Mouse (Mus musculus): ENCODE data around the gene Plcb1.

Gene Plcb1

DNA sequence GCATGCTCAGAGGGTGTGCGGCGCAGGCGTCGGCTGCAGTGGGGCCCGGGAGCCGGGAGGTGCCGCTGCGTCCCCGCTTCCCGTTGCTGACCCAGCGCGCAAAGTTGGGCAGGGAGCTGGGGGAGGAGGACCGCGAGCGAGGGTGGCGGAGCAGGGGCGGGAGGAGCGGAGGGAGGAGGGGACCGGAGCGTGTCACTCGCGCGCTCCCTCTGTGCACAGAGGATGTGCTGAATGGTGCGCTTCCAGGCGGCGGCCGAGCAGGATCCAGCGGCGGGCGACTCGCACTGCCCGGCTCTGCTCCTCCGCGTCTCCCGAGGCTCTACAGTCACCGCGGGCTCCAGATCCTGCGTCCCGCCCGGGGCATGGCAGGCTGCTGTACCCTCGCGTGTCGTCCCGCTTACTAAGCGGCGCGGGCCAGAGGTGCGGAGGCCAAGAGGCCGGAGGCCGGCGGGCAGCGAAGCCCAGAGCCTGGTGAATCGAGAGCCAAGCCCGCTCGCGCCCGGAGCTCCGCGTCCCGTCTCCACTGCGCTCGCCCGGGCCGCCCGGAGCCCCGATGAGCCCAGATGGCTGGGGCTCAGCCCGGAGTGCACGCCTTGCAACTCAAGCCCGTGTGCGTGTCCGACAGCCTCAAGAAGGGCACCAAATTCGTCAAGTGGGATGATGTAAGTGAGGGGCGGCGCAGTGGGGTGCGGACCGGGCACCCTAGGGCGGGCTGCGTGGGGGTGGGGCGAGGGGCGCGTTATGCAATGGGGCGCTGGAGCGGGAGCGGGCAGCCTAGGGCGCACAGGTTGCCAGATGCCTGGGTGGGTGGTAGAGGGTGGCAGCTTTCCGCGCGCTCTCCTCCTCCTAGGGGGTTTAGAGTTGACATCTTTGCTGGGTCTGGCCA, at the start of gene Plcb1:
Gene Plcb1, plus strand, starts transcription at position 98 of the 886 bp plus-strand sequence.
- peak; percentile 94 to 96 for DNase-seq

DNA sequence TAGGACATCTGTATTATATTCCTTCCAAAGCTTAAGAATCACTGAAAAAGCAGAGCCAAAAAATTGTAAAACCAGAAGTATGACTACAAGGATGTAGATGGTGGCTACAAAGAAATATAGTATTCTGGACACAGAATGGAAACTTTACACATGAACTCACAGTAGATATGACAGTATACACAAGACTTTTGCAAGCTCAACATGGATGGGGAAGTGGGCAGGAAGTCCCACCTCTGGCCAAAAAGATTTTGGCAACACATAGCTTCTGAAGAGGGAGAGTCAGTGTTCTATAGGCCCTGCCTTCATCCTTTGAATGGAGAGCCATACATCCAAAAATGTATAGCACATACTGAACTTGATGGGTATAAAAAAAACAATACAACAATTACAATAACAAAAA, 30.3 kb upstream of the Plcb1 start:
- no peak for DNase-seq

DNA sequence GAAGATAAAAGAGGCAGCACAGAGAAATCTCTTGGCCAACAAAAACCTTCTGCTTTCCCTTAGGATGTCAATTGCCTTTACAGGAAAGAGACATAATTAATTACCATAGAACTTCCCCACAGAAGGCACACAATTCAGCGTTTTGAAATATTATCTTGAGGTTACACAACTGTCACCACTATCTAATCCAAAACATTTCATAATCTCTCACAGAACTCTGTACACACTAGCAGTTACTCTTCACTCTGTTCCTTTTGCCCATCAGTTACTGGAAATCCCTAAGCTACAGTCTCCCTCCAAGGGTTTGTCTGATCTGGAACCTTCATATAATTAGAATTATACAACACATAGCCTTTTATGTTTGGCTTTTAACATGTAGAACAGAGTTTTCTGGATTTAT, 29.8 kb upstream of the Plcb1 start:
- no peak for DNase-seq

DNA sequence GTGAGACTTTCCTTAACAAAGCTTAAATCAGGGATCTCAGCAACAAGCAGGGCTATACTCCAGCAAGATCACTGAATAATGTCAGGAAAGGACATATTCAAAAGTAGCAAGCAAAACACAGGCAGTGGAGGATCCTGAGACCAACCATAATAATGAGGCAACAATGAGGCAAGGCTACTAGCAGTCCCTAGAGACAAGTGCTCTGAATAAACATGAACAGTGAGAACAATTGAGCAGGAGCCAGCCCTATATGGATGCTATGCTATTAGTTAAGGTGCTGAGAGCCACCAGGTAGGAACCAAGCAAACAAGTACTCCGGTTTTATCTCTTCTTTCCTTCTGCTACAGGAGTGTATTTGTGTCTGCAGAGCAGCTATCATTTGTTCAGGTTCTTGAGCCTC, 24.8 kb upstream of the Plcb1 start:
- DNase-seq: no peak

DNA sequence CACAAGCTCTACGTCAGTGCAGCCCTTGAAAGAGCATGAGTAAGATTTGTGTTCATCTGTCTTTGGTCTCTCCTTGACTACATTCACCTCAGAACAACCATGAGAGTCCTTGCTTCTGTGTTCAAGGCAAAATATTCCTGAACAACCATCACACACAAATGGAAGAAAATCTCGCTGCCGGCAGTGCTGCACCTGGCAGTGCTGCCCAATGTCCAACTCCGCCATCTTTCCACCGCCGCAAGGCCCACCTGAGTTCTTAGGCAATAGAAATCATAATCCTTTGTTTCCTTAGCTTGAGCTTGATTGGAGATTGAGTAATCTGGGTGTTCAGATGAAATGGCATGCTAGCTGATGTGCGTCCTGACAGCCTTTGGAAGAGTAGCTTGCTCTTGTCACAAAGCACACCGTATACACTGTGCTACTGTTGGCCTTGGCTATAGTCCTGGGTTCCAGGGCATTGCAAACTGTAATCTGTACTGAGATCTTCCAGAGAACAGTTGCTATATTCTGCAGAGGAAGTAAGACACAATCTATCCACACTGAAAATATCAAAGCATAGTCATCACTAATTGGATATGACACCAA, 22.4 kb upstream of the Plcb1 start:
- DNase-seq: no peak

DNA sequence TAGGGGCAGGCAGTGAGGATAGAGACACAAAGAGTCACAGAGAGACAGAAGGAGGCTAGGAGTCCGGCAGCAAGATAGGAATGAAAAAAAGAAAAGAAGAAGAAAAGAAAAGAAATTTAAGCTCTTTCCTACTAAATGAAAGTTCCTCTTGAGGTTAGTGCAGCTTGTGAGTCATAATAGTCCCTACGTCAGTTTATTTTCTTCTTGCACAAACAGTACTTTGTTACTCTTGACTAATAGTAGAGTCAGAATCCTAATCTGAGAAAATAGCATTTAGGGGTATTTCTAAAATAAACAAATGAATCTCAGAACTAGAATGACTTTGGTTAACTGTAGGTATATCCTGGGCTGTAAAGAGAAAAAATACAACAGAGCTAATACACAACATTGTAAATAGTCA, 21.4 kb upstream of the Plcb1 start:
- DNase-seq: no peak

DNA sequence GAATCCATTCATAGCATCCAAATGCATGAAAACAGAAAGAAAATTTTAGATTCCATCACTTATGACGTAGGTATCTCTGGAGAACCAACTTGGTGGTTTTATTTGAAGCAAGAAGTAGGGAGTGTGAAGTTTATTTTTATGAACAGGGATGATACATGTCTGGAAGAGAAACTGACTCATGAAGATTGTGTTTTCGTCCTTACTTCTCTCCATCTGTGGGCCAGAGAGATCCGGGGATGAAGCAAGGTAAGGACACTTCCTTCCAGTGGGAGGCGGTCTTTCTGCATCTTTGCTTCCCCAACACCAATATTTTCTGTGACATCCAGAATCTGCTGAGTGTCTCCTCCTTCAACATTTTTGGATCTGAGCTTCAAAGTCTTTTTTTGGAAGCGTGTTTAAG, 6.0 kb upstream of the Plcb1 start:
- DNase-seq: peak; percentile 20 to 30

DNA sequence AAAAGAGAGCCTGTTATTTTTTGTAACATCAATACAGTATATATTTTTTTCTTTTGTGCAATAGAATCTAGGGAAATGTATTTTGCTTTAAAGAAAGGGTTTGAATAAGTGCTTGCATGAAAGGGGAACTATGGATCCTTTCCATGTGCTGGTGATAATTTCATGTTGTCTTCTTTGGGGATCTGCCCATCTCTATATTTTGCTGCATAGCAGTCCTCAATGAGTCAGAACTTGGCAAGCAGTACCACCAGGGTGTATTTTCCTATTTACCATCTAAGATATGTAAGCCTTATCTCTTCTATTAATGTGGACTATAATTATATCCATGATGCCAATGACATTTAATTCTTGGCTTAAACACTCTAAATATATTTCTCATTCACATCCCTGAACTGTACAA, 5.6 kb upstream of the Plcb1 start:
- no peak for DNase-seq

DNA sequence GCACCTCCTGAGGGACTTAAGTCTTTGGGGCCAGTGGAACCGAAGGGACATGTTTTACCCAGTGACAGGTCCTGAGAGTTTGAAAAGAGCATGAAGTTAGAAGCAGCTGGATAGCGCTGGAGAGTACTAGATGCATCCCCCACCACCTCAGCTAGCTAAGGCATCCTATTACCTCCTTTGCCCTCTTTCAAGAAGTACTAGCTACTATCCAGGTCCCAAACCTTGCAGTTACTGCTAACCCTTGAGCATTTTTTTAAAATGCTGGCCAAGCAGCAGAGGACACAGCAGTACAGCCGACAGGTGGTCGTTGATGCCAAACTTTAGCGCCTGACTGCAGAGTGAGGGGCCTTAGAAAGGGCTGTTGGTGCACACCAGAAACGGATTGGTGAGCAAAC, 986 bp downstream of the Plcb1 start:
- peak in 1 of 2 experiments; percentile 26 for DNase-seq

DNA sequence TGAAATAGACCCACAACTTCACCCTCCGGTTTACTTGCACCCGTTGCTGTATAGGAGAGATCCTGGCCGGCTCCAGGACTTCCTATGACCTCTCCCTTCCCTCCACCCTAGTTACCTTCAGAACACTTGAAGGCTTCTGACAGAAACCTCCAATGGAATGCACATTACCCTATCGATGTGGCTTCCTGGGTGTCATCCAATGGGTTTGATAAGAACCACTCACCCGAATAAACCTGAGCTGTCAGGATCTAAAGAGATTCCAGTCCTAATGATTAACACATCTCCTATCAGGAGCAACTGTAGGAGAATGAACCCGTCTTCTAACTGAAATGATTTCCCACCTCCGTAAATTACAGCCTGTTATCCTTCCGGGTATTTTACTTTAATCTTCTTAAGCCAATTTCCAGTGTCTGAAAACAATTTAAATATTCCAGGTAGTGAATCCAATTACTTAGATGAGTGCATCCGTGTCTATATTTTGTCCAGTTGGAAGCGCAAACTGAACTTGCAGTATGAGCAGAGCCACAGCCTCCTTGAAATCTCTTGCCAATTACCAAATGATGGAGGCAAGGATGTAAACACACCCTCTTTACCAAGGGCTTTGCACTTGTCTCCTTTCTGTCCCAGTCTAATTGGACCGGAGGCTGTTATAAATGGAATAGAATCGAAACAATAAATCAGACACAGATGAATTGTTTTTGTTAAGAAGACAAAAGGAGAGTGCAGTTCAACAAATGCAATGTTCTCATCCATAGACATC, 1.6 kb downstream of the Plcb1 start:
- peak; percentile 20 to 36 for DNase-seq

DNA sequence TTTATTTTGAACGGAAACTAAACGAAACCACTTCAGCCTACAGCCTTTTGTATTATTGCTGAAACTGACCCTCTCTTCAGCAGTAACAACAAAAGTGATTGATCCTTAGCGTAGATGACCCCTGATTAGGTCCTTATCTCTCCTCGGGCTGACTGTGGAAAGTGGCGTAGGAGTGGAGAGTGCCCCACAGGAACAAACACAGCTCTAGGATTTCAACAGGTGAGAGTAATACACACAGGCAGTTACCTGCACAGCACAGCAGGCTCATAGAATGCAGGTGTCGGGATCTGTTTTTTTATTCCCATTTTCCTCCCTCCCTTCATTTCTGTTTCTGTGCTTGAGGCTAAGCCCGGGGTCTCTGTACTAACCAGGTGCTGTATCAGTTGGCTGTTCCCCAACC, 7.1 kb downstream of the Plcb1 start:
- DNase-seq: no peak

DNA sequence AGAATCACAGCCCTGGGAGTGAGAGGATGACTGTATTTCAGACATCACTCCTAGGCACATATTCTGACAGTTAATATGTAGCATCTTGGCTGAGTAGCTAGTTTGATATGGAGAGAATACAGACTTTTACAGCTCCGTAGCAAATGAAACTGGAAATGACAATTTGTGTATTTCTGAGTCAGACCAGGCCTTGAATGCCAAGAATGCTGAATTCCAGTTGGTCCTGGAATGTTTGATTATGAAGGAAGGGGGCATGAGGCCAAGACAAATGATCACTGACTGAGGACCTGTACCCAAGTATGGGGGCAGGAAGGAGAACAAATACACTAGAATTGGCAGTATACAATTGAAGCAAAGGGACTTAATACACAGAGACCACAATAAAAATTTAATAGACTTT, 14.4 kb downstream of the Plcb1 start:
- peak in 1 of 2 experiments; percentile 29 for DNase-seq

DNA sequence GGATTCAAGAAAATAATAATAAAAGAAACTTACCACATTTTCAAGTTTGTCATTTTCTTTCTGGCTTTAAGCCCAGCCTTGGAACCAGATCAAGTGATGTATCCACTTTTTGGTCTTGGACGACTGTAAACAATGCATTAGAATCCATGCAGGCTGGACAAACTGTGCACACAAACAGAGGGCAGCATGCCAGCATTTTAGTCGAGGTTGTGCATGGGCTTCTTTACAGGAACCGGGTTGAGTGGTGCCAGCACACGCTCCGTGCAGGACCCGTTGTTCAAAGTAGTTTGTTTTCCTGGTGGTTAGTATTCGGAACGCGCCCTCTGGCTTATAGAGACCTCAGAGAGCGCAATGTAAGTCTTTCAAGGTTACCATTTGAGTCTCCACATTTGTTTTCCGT, 30.5 kb downstream of the Plcb1 start:
- peak; percentile 50 to 63 for DNase-seq

DNA sequence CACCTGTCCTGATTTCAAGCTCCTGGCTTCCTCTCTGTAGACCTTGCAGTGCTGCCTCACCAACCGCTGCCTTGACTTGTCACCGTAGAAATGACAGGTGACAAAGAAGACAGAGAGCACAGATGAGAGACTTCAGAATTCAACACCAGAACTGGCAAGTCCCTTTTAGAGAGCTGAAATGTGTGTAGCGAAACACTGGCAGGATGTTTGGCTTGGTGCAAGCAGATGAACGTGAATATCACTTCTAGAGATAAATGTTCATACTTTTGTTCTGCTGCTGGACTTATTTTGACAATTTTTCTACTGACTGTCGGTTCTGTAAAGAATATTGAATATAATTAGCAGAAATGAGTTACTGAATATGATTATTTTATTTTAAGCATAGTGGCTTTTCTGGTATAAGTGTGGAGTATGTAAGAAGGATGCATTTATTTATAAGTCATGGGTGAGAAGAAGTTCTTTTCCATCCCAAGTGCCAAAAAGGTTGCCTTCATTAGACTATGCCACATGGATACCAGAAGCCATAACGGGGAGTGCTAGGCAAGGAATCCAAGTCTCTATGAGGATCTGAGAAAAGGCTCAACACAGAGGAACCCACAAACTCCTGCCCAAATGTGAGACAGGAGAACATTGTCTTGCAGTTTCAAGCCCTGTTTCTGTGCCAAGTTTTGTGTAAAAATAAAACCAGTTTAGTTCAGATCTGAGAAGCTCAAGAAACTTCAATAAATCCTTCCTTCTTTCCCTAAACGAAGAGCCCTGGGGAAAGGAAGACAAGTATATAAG, 31.4 kb downstream of the Plcb1 start:
- no peak for DNase-seq

DNA sequence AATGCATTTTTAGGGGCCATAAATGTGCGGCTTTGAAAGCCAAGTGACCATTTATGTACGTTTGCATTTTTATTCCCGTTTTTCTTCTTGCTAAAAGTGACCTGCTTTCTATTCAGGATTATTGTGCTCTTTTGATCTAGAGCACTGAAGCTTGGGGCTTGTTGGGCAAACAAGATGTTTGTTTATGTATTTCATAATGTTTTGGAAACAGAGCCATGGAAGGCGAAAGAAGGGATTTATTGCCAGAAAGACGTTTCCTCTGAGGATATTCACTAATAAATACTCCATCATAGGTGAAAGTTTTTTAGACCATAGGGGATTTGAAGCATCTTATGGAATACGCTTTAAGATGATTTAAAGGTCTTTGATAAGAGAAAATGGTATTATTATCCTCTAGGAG, 35.3 kb downstream of the Plcb1 start:
- DNase-seq: no peak

DNA sequence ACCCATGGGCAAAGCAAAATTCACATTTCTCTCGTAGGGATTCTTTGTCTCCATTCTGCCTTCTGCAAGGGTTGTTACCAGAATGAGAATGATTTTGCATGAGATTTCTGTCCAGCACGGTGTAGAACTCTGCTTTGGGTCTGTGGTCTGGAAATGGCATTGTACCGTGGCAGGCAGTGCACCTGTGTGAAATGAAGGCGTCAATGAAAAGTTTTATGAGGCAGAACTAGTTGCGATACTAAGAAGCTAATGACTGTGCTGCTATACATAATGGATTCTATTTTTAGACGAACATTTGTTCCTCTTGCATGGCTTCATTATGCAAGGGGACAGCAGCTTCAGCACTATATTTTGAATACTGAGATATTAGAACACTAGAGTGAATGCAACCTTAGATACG, 39.8 kb downstream of the Plcb1 start:
- no peak for DNase-seq

DNA sequence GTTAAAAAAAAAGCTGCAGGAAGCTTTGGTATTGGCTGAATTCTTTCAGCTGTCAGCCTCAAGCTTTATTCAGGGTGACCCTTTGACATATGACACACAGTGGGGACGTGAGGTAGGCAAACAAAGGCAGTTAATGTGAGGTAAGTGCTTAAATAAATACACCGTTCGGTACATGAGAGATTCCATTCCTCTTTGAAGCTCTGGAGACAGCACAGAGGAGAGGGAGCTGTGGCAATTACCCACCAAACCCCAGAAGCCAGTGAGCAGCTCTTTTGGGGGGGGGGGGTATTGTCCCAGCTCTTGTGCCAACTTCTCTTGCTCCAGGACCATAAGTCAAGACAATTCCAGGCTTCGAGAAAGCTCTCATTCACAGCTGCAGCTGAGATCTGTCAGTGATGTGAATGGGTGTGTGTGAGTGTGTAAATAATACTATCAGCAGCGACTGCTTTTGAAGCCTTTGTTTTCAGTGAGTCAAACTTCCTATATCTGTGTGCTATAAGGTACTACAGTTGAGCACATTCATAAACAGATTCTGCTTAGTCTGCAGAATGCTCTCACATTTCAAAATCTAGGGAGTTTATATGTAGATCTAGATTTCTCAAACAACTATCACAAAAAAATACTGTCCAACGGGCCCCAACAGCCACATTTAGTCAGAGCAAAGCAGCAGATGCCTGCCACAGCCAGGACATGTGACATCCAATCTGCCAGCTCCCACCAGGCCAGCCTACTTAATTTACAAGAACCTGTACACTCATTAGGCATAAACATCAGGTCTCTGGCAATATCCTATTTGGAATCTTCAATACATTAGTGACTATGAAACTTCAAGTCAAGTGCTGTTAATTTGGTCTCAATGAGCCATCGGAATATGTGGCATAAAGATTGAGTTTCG, 40.5 kb downstream of the Plcb1 start:
- DNase-seq: peak; percentile 74 to 75

DNA sequence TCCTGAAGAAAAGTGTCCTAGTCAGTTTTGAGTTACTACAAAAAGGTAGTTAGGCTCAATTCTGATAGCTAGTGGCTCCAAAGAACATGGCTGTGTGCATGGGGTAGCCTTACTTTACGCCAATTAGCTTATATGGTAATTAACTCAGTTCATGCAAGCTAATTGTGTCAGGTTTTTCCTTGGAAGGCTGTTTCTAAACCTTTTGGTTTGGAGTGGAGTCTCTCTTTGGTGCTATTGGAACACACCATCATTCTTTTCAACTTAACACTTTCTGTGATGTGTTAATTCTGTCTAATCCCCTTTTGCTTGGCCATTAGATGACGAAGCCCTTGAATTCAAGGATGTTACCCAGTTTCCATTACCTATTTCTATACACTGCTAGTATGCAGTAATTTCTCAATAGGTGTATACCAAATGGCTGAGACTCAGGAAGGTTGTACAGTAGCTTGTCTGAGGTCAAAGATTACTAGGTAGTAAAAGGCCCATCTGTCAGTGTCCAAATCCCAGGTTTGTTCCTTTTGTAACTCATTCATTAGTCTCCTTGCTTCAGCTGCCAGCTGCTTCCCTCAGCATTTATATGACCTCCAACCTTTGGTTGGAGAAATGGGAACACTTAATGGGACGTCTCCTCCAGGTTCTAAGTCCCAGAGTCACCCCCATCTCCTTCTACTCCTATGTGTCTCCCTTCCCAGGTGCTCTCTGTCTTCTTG, 42.1 kb downstream of the Plcb1 start:
- DNase-seq: no peak

DNA sequence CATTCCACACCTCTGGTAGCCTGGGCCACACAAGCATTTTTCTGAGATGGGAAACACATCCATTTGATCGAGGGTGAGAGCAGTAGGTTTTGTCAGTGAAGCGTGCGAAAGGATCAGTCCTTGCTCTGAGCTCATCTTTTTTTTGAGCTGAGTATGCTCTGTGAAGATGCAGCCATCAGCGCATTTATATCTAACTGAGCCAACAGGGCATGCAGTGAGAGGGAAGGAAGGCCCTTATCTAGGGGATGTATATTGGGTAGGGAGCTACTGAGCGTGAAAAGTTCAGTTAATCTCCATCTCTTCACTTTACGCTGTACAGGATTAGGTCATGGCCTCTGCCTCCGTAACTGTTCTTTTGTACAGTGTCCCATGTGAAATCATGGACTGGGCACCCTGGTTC, 46.0 kb downstream of the Plcb1 start:
- no peak for DNase-seq

DNA sequence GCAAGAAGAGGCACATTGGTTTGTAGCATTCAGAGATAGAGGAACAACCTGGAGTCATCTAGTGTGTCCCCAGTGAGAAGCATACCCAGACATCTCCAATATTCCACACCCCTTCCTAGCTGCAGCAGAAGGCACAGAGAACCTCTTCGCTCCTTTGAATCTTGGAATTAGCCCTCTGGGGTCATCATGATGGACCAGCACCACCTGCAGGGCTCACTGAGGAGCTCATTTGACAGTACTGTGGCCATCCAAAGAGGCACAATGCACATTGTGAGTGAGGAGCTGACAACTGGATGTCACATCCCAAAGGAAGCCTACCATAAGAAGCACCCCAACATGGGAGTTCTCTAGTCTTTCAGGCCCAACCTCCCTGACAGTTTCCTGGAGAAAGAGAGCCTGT, 50.2 kb downstream of the Plcb1 start:
- no peak for DNase-seq

DNA sequence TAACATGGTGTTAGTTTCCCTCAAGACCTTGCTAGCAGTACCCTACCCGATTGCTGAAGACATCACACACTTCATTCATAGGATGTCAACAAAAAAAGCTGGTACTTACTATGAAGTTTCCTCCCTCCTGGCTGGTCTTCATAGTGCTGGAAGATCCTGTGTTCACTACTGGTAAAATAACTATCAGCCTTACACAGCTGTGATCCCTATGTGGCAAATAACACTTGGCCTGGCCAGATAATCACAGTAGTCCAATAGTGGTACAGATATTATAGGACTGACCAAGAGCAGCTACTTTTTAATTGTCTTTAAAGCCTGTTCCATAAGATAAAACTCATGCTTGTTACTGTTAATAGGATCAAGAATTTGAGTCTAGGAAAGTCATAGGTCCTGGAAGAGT, 52.3 kb downstream of the Plcb1 start:
- no peak for DNase-seq

Measured in cerebellum, postnatal 10 days (tissue).